Mouse (Mus musculus): ENCODE measurements at regions not wholly inside any gene's neighbourhood (a gene's known extent, or its start where the extent isn't known, plus 50 kb on each side); places are given as distances from the start of the nearest gene placed in this dataset.

DNA sequence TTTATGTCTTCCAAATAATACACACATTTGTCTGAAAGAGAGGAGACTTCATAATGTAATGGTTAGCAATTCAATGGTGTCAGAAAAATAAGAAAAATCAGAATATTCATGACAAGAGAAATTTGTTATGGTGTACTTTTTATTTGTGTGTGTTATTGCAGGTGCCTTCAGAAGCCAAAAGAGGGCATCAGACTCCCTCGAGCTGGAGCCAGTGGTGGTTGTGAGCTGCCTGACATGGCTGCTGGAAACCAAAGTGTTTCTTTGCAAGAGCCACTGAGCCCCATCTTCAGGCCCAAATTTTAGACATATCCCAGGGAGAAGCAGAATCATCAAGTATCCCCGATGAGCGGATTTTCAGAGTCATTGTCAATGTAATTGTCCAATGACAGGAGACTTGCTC lies 81.9 kb downstream of the Tm2d3 start:
- Histone ChIP-seq H3K27ac (ENCODE audit: low read depth) (no peak overlapping the region), H3K4me2 (ENCODE audit: low read depth, low read length) (no peak overlapping the region), H3K9ac (replicated peaks; ENCODE audit: low read depth, low read length) (no peak overlapping the region), H3K36me3 (replicated peaks; ENCODE audit: control insufficient read depth, insufficient read depth, low read length) (no peaks in the 10 kb centered on the region), H3K4me3 (ENCODE audit: low read depth, low read length) (no peak overlapping the region), H3K27me3 (ENCODE audit: control insufficient read depth, insufficient read depth, low read length) (no peaks in the 10 kb centered on the region), H3K9me3 (replicated peaks; ENCODE audit: control insufficient read depth, low read length) (no peaks in the 10 kb centered on the region), H3K4me1 (ENCODE audit: control insufficient read depth, insufficient read depth) (no peaks in the 10 kb centered on the region)
- ATAC-seq (ENCODE audit: insufficient read depth, low read depth) (no peak), DNase-seq (ENCODE audit: low spot score) (no peak)
- TF ChIP-seq CTCF (IDR thresholded peaks at IDR 0.05; ENCODE audit: low read depth) (0 out of 2 replicates have a peak, but pooled peaks have one; percentile 4), EP300 (IDR thresholded peaks at IDR 0.05; ENCODE audit: low read depth) (no peak)
- WGBS, result 78% methylated on average over 3 of the region's 3 CpGs

DNA sequence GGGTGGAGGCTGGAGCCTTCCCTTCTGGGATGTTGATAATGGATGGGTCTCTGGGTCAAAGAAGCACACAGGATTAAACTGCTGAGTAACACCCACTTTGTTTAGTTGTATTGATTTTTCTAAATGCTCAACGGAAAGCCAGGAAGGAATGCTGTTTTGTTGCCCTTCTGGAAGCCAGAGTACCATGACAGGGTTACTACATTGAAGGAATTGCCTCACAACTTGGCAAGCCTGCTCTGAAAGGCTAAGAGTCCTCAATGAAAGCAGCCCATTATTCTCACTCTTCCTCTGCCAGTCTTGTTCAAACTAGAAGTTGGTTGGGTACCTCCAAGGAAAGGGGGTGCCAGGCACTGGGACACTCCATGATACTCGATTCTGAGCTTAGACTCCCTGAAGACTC lies 83.0 kb downstream of the Tm2d3 start:
- TF ChIP-seq EP300 (IDR thresholded peaks at IDR 0.05; ENCODE audit: low read depth) (no peak), CTCF (IDR thresholded peaks at IDR 0.05; ENCODE audit: low read depth) (no peak)
- H3K9me3 ChIP-seq (replicated peaks; ENCODE audit: control insufficient read depth, low read length), result no peaks in the 10 kb centered on the region
- no peaks in the 10 kb centered on the region for H3K27me3 ChIP-seq (ENCODE audit: control insufficient read depth, insufficient read depth, low read length)
- H3K4me1 ChIP-seq (ENCODE audit: control insufficient read depth, insufficient read depth), result no peaks in the 10 kb centered on the region
- DNase-seq (ENCODE audit: low spot score), result no peak
- no peak overlapping the region for H3K27ac ChIP-seq (ENCODE audit: low read depth)
- H3K4me3 ChIP-seq (ENCODE audit: low read depth, low read length), result no peak overlapping the region
- H3K36me3 ChIP-seq (replicated peaks; ENCODE audit: control insufficient read depth, insufficient read depth, low read length), result no peaks in the 10 kb centered on the region
- ATAC-seq (ENCODE audit: insufficient read depth, low read depth), result no peak
- no peak overlapping the region for H3K4me2 ChIP-seq (ENCODE audit: low read depth, low read length)
- WGBS, result 55% methylated on average over 2 of the region's 2 CpGs
- no peak overlapping the region for H3K9ac ChIP-seq (replicated peaks; ENCODE audit: low read depth, low read length)

DNA sequence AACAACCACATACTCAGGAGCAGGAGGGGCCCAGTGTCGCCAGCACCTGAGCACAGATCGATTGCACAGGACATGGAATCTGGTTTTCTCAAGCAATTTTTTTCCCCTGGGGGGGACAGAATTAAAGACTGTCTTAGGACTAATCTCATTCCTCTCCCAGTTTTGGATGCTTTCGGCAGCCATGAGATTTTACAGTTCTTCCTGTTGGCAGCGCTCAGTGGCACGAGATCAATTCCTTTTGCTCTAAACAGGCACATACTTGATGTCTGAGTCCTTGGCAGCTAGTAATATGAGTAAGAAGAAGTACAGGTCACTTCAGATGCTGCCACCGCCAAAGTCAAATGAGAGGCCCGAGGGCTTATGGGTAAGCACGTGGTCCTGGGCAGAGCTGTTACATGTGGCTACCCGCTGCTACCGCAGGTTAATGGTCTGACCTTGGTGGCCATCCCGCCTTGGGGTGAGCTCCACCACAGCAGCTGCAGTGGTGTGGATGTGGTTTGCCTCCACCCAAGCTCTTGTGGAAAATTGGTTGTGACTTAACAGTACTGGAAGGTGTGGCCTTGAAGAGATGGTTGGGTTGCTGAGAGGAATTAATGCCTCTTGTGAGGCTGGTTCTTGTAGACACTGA lies 83.5 kb downstream of the Tm2d3 start:
- H3K36me3 ChIP-seq (replicated peaks; ENCODE audit: control insufficient read depth, insufficient read depth, low read length), result no peaks in the 10 kb centered on the region
- ATAC-seq (ENCODE audit: insufficient read depth, low read depth), result no peak

DNA sequence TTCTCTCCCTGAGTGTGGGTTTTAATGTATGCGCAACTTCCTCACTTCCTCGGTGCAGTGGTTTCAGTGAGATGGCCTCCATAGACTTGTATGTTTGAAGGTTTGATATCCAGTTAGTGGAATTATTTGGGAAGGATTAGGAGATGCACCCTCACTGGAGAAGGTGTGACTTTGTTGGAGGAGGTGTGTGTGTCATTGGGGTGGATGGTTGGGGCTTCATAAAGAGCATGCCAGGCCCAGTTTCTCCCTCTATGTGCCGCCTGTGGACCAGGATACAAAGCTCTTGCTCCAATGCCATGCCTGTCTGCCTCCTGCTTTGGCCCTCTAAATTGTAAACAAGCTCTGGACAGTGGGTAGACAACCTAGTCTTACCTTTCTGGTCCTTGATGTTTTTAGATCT lies 84.0 kb downstream of the Tm2d3 start:
- Histone ChIP-seq H3K4me2 (ENCODE audit: low read depth, low read length) (no peak overlapping the region), H3K27me3 (ENCODE audit: control insufficient read depth, insufficient read depth, low read length) (no peaks in the 10 kb centered on the region), H3K4me1 (ENCODE audit: control insufficient read depth, insufficient read depth) (no peaks in the 10 kb centered on the region), H3K9ac (replicated peaks; ENCODE audit: low read depth, low read length) (no peak overlapping the region), H3K36me3 (replicated peaks; ENCODE audit: control insufficient read depth, insufficient read depth, low read length) (no peaks in the 10 kb centered on the region), H3K27ac (ENCODE audit: low read depth) (no peak overlapping the region), H3K9me3 (replicated peaks; ENCODE audit: control insufficient read depth, low read length) (no peaks in the 10 kb centered on the region), H3K4me3 (ENCODE audit: low read depth, low read length) (no peak overlapping the region)
- no peak for DNase-seq (ENCODE audit: low spot score)
- no peak for TF ChIP-seq EP300 (IDR thresholded peaks at IDR 0.05; ENCODE audit: low read depth)
- TF ChIP-seq CTCF (IDR thresholded peaks at IDR 0.05; ENCODE audit: low read depth), result no peak
- WGBS, result 82% methylated on average over 3 of the region's 3 CpGs
- no peak for ATAC-seq (ENCODE audit: insufficient read depth, low read depth)

More for the DNA sequence above, 83.5 kb downstream of the Tm2d3 start:
- H3K4me3 ChIP-seq (ENCODE audit: low read depth, low read length), result no peak overlapping the region
- H3K4me2 ChIP-seq (ENCODE audit: low read depth, low read length), result no peak overlapping the region
- DNase-seq (ENCODE audit: low spot score), result no peak
- H3K27me3 ChIP-seq (ENCODE audit: control insufficient read depth, insufficient read depth, low read length), result no peaks in the 10 kb centered on the region
- H3K9me3 ChIP-seq (replicated peaks; ENCODE audit: control insufficient read depth, low read length), result no peaks in the 10 kb centered on the region
- 86% methylated on average over 11 of the region's 11 CpGs for WGBS
- no peak overlapping the region for H3K9ac ChIP-seq (replicated peaks; ENCODE audit: low read depth, low read length)
- TF ChIP-seq EP300 (IDR thresholded peaks at IDR 0.05; ENCODE audit: low read depth), result no peak
- no peak for TF ChIP-seq CTCF (IDR thresholded peaks at IDR 0.05; ENCODE audit: low read depth)
- H3K27ac ChIP-seq (ENCODE audit: low read depth), result no peak overlapping the region
- no peaks in the 10 kb centered on the region for H3K4me1 ChIP-seq (ENCODE audit: control insufficient read depth, insufficient read depth)

DNA sequence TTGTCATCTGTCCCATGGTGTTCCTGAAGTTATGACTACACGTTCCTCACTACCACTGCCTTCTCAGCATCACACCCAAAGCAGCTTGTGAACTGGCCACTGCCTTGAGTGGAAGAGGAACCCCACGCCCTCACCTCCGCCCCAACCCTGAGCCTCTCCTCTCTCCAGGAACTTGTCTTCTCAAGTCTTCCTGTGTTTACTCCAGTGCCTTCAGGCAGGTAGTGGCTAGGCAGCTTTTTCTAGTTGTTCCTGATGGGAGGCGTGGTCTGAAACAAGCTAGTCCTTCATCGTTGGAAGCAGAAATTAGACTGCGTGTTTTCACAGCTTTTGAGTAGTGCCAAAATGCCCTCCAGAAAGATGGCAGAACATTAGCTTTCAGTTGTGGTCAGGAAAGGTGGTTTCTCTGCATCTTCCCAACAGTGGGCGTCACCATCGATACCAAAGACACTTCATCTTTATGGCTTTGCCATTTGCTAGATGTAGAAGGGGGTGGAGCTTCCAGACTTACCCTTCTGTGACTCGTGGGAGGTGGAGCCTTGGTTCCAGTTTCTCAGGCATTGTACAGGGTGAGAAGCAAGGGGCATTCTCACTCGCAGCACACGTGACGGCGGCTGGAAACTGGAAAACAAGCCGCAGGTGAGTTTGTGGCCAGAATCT lies 81.7 kb upstream of the Pcsk6 start:
- H3K4me1 ChIP-seq (ENCODE audit: control insufficient read depth, insufficient read depth), result no peaks in the 10 kb centered on the region
- 72% methylated on average over 14 of the region's 14 CpGs for WGBS
- H3K9ac ChIP-seq (replicated peaks; ENCODE audit: low read depth, low read length), result no peak overlapping the region
- no peaks in the 10 kb centered on the region for H3K9me3 ChIP-seq (replicated peaks; ENCODE audit: control insufficient read depth, low read length)
- no peaks in the 10 kb centered on the region for H3K36me3 ChIP-seq (replicated peaks; ENCODE audit: control insufficient read depth, insufficient read depth, low read length)
- no peak overlapping the region for H3K4me2 ChIP-seq (ENCODE audit: low read depth, low read length)
- TF ChIP-seq CTCF (IDR thresholded peaks at IDR 0.05; ENCODE audit: low read depth) (no peak), EP300 (IDR thresholded peaks at IDR 0.05; ENCODE audit: low read depth) (no peak)
- ATAC-seq (ENCODE audit: insufficient read depth, low read depth) (no peak), DNase-seq (ENCODE audit: low spot score) (no peak)
- 0 out of 2 replicates have a peak, but pooled peaks cover 4% of the 10 kb centered on the region for H3K27me3 ChIP-seq (ENCODE audit: control insufficient read depth, insufficient read depth, low read length)
- H3K4me3 ChIP-seq (ENCODE audit: low read depth, low read length), result no peak overlapping the region
- H3K27ac ChIP-seq (ENCODE audit: low read depth), result no peak overlapping the region

Measured in heart, postnatal 0 days (tissue).